Mouse (Mus musculus) CD4-positive, CD25-positive, alpha-beta regulatory T cell, adult 4 months (primary cell): ENCODE data around the gene Gria3. TPM values are rescaled to one million over a fixed set of nuclear protein-coding genes. Genes with fewer than 3 reads are reported as not detected.

Experiments used
- ATAC-seq: one replicate; pipeline ENCODE4 v1.8.0; 2017
- polyA plus RNA-seq, 2 experiments: library from polyadenylated mRNA; unstranded; fragments of 100-300 nt; shearing (Covaris generic); gene quantifications; one replicate each; pipeline ENCODE4 v1.2.1; 2017

The Gria3 gene
- polyA plus RNA-seq, 2 experiments from 2014 or later: not detected

GRCm38 (mm10) chrX:41573079-41573478, 172.4 kb downstream of the Gria3 start:
- no peak for ATAC-seq

DNA sequence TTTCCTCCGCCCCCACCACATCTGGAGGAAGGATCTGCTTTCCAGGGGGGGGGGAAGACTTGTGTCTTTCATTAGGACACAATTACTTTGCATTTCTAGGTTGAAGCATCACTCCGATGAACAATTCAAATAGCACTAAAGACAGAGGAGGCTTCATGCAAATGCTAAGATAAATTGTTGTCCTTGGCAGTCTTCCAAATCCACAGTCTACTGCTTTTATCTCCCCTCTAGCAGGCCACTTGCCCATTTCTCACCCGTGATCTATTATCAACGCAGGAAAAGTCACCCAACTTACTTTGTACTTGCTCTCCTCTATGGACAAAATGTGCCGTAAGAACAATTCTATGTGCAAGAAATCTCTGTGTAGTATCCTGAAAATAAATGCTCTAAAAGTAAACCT, 178.1 kb downstream of the Gria3 start:
- ATAC-seq: no peak

DNA sequence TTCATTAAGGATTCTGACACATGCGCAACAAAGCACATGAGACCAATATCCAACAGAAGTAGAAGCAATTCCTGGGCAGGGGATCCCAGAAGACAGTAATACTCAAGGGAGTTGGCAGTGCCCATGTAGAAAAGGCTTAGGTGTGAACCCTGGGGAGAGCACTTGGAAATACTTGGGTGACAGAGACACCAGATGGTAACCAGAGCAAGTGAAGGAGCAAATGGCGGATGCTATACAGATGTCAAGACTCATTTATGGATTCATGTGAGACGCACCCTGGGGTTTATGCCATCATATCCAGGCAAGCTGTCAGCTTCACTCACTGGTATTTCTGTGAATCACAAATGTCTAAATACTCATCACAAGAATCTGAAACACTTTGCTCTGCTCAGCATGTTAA, 187.0 kb downstream of the Gria3 start:
- ATAC-seq: no peak

DNA sequence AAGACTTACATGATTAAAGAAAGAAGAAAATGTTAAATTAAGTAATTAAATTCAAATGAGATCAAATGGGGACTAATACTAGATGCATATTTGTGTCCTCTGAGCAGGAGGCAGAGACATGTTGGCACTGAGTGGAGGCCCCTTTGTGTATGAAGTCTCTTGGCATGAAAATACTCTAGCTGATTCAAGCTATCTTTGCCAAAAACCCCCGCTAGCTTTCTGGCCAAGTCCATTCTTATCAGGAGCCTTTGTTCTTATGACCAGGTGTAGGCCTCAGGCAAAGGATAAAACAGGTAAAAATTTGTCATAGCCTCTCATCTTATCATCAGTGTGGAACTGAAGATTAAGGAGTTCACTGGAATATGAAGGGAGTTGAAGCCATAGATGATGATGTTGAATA, 206.5 kb downstream of the Gria3 start:
- ATAC-seq: no peak

GRCm38 (mm10) chrX:41614920-41615319, 214.3 kb downstream of the Gria3 start:
- ATAC-seq: no peak

DNA sequence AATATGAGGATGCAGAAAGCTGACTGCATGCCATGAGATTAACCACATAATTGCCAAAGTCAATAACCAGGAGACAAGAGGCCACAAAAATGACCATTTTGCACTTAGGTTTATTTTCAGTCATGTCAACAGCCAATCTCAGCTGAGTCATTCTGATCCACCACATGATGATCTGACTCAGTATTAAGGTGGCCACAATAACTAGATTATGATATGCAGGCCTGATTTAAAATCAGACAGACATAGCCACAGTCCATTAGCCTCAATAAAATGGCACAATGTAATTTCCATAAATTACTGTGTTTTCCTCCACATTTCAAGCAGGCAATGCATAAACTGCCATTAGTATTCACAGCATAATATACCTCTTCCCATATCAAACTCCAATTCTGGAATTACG, 216.3 kb downstream of the Gria3 start:
- no peak for ATAC-seq

DNA sequence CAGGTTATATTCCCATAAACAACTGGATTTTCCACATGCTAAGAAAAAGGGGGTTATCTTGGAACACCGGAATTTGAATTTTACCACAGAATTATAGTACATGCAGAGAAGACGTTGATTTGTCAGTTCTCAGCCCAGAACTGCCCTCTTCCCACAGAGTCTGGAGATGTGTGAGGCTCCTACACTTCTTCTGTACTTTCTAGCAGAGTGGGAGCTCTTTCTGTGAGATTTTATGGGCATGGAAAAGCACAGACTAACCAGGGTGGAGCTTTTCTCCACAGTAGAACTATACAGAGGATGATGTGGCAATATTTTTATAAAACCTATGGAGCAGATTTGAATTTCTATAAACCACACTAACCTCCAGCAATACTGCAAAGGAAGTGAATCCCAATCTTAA, 217.7 kb downstream of the Gria3 start:
- no peak for ATAC-seq

DNA sequence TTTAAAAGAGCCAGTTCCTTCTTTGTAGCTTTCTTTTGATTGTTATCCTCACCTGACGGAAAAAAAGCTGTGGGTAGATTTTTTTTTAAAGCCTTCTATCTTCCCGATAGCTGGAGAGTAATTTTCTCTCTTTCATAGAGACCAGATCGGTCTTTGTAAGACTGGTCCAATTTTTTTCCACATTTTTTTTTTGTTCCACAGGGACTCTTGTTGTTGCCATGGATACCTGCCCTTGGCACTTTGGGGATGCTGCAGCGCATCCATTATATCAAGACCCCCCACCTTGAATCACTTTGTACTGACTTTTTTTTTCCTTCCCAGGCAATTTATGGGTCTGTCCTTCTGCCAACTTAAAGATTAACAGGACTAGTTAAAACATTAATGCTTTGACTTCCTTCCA, 232.9 kb downstream of the Gria3 start:
- ATAC-seq: no peak

GRCm38 (mm10) chrX:41644954-41645353, 244.3 kb downstream of the Gria3 start:
- no peak for ATAC-seq

DNA sequence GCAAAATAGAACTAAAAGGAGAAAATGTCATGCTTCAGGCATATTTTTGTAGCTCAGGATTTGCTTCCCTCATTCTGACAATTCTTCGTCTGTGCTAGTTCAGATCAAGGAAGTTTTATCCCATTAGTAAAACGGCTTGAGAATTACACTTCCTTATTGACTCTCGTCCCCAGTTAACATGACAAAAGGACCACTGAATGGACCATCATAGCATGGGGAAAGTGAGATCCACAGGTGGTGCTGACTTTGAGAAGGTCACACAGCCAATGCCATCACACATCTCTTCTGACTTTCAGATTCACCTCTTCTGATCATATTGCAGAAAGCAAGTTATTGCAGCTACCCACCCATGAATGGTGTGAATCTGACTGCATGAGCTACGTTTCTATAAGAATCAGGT, 257.1 kb downstream of the Gria3 start:
- ATAC-seq: no peak

GRCm38 (mm10) chrX:41688869-41689268, 288.2 kb downstream of the Gria3 start:
- no peak for ATAC-seq

DNA sequence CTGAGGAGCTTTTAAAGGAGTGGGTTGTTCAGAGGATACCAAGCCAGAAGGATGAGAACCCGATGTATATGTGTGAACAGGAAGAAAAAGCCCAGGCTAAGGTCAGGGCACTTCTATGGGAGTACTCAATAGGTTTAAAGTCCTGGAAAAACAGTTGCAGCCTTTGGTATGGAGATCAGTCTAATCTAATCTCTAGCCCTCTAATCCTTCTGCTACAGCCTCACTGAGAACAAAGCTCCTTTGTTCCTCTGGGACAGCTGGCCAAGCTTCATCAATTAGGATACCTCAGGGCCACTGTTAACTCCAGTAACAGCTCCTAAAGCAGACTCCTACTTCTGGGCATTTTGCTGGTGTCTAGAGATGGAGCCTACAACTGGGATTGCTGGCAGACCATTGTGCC, 291.4 kb downstream of the Gria3 start:
- no peak for ATAC-seq
